Comparison of ENCODE assay signal across 22 mouse cellular contexts in the genomic region with DNA sequence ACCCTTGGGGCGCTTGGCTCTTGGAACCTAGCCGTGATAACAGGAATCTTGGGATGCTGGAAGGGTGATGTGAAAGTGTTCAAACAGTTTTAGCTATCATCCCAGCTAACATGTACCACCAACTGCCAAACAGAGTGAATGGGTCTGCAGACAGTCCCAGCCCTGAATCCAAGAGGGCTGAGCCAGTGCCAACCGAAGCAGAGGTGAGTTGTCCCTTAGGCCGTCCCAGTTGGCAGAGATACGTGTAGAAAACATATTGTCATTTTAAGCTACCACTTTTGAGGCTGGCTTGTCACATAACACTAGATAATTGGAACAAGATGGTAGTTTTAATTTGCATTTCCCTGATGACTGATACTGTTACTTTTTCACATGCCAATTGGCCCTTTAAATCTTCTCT. TPM values are rescaled to one million over a fixed set of nuclear protein-coding genes. Genes with fewer than 3 reads are reported as not detected.
A peak's percentile ranks its signal among the peaks of the same experiment; 100 is the strongest.
DNase-seq lines count a peak whose midpoint lies in the region; ATAC-seq and TF ChIP-seq lines count a peak whose summit lies in the region.
"Had no signal": no experiment of that assay in that cellular context is flagged by ENCODE, and none has a peak within 500 bp of the region (broad histone marks: within the 10 kb centered on the region; RNA-seq: fewer than 3 reads in every experiment).

No protein-coding gene starts in this region.

- peak; percentile 54 for ATAC-seq in forebrain, embryonic 16.5 days
- ATAC-seq: activated CD4-positive, CD25-positive, alpha-beta regulatory T cell, adult 4 months; forebrain, embryonic 13.5 days; forebrain, postnatal 0 days; Patski had no signal

- H3K9me3 ChIP-seq in forebrain, embryonic 16.5 days (ENCODE audit: control insufficient read depth, low read length): no peaks in the 10 kb centered on the region
- 0 out of 2 replicates have a peak, but pooled peaks cover 3% of the 10 kb centered on the region for H3K9me3 ChIP-seq in forebrain, embryonic 10.5 days
- H3K9me3 ChIP-seq: embryonic facial prominence, embryonic 10.5 days; embryonic facial prominence, embryonic 12.5 days; forebrain, embryonic 13.5 days had no signal

- 0 out of 2 replicates have a peak, but pooled peaks cover 3% of the 10 kb centered on the region for H3K27me3 ChIP-seq in forebrain, embryonic 16.5 days (replicated peaks; ENCODE audit: control insufficient read depth, insufficient read depth, low read length)
- no peaks in the 10 kb centered on the region for H3K27me3 ChIP-seq in forebrain, embryonic 10.5 days (ENCODE audit: poor library complexity, severe bottlenecking)
- H3K27me3 ChIP-seq: embryonic facial prominence, embryonic 12.5 days; Patski had no signal

- no peak for TF ChIP-seq CTCF in brain, embryonic 14.5 days (IDR thresholded peaks at IDR 0.05; ENCODE audit: borderline replicate concordance, extremely low read depth, insufficient read depth, insufficient read length)

- H3K36me3 ChIP-seq in forebrain, embryonic 16.5 days (ENCODE audit: control insufficient read depth, insufficient read depth): no peaks in the 10 kb centered on the region
- H3K36me3 ChIP-seq in forebrain, embryonic 10.5 days (replicated peaks): peaks cover 38% of the 10 kb centered on the region

- H3K9ac ChIP-seq in forebrain, embryonic 16.5 days (replicated peaks; ENCODE audit: low read depth, low read length): no peak overlapping the region
- H3K9ac ChIP-seq: embryonic facial prominence, embryonic 12.5 days; forebrain, embryonic 13.5 days; forebrain, postnatal 0 days had no signal

- no peak overlapping the region for H3K4me3 ChIP-seq in forebrain, embryonic 16.5 days (replicated peaks; ENCODE audit: low read length)
- H3K4me3 ChIP-seq in forebrain, embryonic 10.5 days: no peak overlapping the region
- H3K4me3 ChIP-seq: embryonic facial prominence, embryonic 10.5 days; embryonic facial prominence, embryonic 12.5 days; forebrain, embryonic 13.5 days had no signal

- H3K4me1 ChIP-seq in forebrain, embryonic 16.5 days (replicated peaks; ENCODE audit: control insufficient read depth, insufficient read depth, low read length): no peaks in the 10 kb centered on the region
- H3K4me1 ChIP-seq in forebrain, embryonic 10.5 days: no peaks in the 10 kb centered on the region
- H3K4me1 ChIP-seq: embryonic facial prominence, embryonic 10.5 days; embryonic facial prominence, embryonic 12.5 days; forebrain, embryonic 13.5 days had no signal

- WGBS in forebrain, embryonic 16.5 days: 68% methylated on average over 5 of the region's 5 CpGs
- WGBS in forebrain, embryonic 10.5 days: 91% methylated on average over 5 of the region's 5 CpGs

- DNase-seq in forebrain, embryonic 10.5 days (ENCODE audit: extremely low spot score, low spot score): no peak
- DNase-seq in adipocyte (ENCODE audit: low spot score) (peak; percentile 35), MN1 (ENCODE audit: low spot score) (no peak)
- DNase-seq in brain, embryonic 14.5 days (ENCODE audit: low read depth): peak; percentile 55
- DNase-seq: adrenal gland, adult 2 months; adrenal gland, postnatal 10 days; adrenal gland, postnatal 25 days; cerebellum, adult 11-12 months; cerebellum, adult 2 months; cerebellum, adult 9-10 months; cerebellum, postnatal 10 days; cerebellum, postnatal 25 days; forebrain, postnatal 0 days had no signal

- no peak overlapping the region for H3K4me2 ChIP-seq in forebrain, embryonic 16.5 days (ENCODE audit: low read length)
- H3K4me2 ChIP-seq: embryonic facial prominence, embryonic 12.5 days; forebrain, embryonic 13.5 days had no signal

- TF ChIP-seq POLR2A in brain, embryonic 14.5 days (IDR thresholded peaks at IDR 0.05; ENCODE audit: borderline replicate concordance, extremely low read depth, insufficient read depth, insufficient read length, poor library complexity, severe bottlenecking): no peak

- H3K27ac ChIP-seq in forebrain, embryonic 16.5 days (ENCODE audit: low read length): no peak overlapping the region
- H3K27ac ChIP-seq in forebrain, embryonic 10.5 days: no peak overlapping the region
- H3K27ac ChIP-seq: embryonic facial prominence, embryonic 10.5 days; embryonic facial prominence, embryonic 12.5 days; forebrain, embryonic 13.5 days had no signal

RNA-seq across cellular contexts. Expression of gene Gm17304, which starts 18.2 kb away (rescaled TPM):
- not detected in 2 replicates for polyA plus RNA-seq in forebrain, embryonic 16.5 days (2015; fragmentation: Nextera tagmentation; extraction: Ambion mirVana)
- polyA plus RNA-seq in forebrain, embryonic 10.5 days (2016; fragmentation: Nextera tagmentation; extraction: Ambion mirVana): not detected in 2 replicates
- not detected in 2 replicates for polyA plus RNA-seq in brain, embryonic 14.5 days (2012; rRNA removed)
- polyA plus RNA-seq: activated CD4-positive, CD25-positive, alpha-beta regulatory T cell, adult 4 months; adrenal gland, adult 2 months; C2C12; cerebellum, adult 2 months; cortical plate, adult 2 months; embryonic facial prominence, embryonic 10.5 days; embryonic facial prominence, embryonic 12.5 days; embryonic facial prominence, embryonic 14.5 days; forebrain, embryonic 13.5 days; forebrain, postnatal 0 days; Patski had no signal

Comparison
In these comparisons a context has a peak if more than half of its experiments do, and no peak if none do; other contexts are left out.
1. DNase-seq: peak in adipocyte (single experiment) and brain, embryonic 14.5 days (single experiment); none in forebrain, embryonic 10.5 days (single experiment) and MN1 (single experiment).